Mouse (Mus musculus) limb, embryonic 12.5 days (tissue): ENCODE results near the gene Krt8. TPM values are rescaled to one million over a fixed set of nuclear protein-coding genes. Genes with fewer than 3 reads are reported as not detected.

Experiments
- ATAC-seq: fragments of 200-750 bp; cut with Nextera tagmentation; 2 replicates; pipeline ENCODE4 v1.8.0; 2017; ENCODE audit warnings: low read depth, moderate TSS enrichment; ENCODE audit not compliant: insufficient number of reproducible peaks, insufficient read depth, low FRiP score, low TSS enrichment
- H3K27ac ChIP-seq: fragments of 300-500 bp; sonication (generic); 2 replicates; pipeline ENCODE4 v1.5.1; 2016; ENCODE audit warnings: mild to moderate bottlenecking, moderate library complexity
- H3K27me3 ChIP-seq: fragments of 300-500 bp; sonication (generic); 2 replicates; pipeline ENCODE4 v1.6.1; 2016; ENCODE audit warnings: mild to moderate bottlenecking, moderate library complexity
- H3K36me3 ChIP-seq: fragments of 300-500 bp; sonication (generic); 2 replicates; pipeline ENCODE4 v1.6.1; 2016; ENCODE audit warnings: mild to moderate bottlenecking, moderate library complexity
- H3K4me1 ChIP-seq: fragments of 300-500 bp; sonication (generic); replicated peaks from 2 replicates; pipeline ENCODE4 v1.6.1; 2016
- H3K4me2 ChIP-seq: fragments of 300-500 bp; sonication (generic); 2 replicates; pipeline ENCODE4 v1.6.1; 2016; ENCODE audit warnings: mild to moderate bottlenecking, moderate library complexity
- H3K4me3 ChIP-seq: fragments of 300-500 bp; sonication (generic); replicated peaks from 2 replicates; pipeline ENCODE4 v1.5.1; 2016; ENCODE audit warnings: mild to moderate bottlenecking
- H3K9ac ChIP-seq: fragments of 300-500 bp; sonication (generic); replicated peaks from 2 replicates; pipeline ENCODE4 v1.6.1; 2016; ENCODE audit warnings: mild to moderate bottlenecking, moderate library complexity
- H3K9me3 ChIP-seq: fragments of 300-500 bp; sonication (generic); 2 replicates; pipeline ENCODE4 v1.6.1; 2016; ENCODE audit warnings: mild to moderate bottlenecking, moderate library complexity
- WGBS: fragments of 180-500 bp; shearing (Covaris S2); methylation state at CpG from one replicate; pipeline ENCODE4 v1.1.7; 2016; 5-methylcytosine and 5-hydroxymethylcytosine counted together
- polyA plus RNA-seq: library from polyadenylated mRNA; unstranded; fragments of >200 nt; fragmentation: Nextera tagmentation; extraction: Ambion mirVana; gene quantifications from 2 replicates; pipeline ENCODE4 v1.2.1, GENCODE M21; 2016

The Krt8 gene
- polyA plus RNA-seq, 1 experiment from 2014 or later: 10.3 TPM

GRCm38 (mm10) chr15:101990946-101991345 is 13.3 kb downstream of the Krt8 start:
- H3K36me3 ChIP-seq: no peaks in the 10 kb centered on the region
- H3K4me3 ChIP-seq: no peak overlapping the region
- no peak overlapping the region for H3K9ac ChIP-seq
- H3K4me2 ChIP-seq: no peak overlapping the region
- H3K4me1 ChIP-seq: no peaks in the 10 kb centered on the region
- peaks cover 4% of the 10 kb centered on the region; the same call in 1 of the 2 replicates for H3K9me3 ChIP-seq
- H3K27ac ChIP-seq: no peak overlapping the region
- H3K27me3 ChIP-seq: no peaks in the 10 kb centered on the region; the same call in 1 of the 2 replicates
- WGBS: 94% methylated on average over 6 of the region's 6 CpGs
- ATAC-seq: no peak

GRCm38 (mm10) chr15:101988714-101989113 is 15.6 kb downstream of the Krt8 start:
- Histone ChIP-seq H3K9me3 (no peaks in the 10 kb centered on the region), H3K4me1 (peaks cover 6% of the 10 kb centered on the region; the same call in 1 of the 2 replicates), H3K36me3 (no peaks in the 10 kb centered on the region), H3K27ac (no peak overlapping the region), H3K4me3 (no peak overlapping the region), H3K4me2 (no peak overlapping the region), H3K9ac (no peak overlapping the region), H3K27me3 (no peaks in the 10 kb centered on the region; the same call in 1 of the 2 replicates)
- 63% methylated on average over 8 of the region's 8 CpGs for WGBS
- no peak for ATAC-seq

GRCm38 (mm10) chr15:101988119-101988518 is 16.2 kb downstream of the Krt8 start:
- no peaks in the 10 kb centered on the region for H3K9me3 ChIP-seq
- H3K36me3 ChIP-seq: no peaks in the 10 kb centered on the region
- no peak for ATAC-seq
- no peak overlapping the region for H3K9ac ChIP-seq
- peaks cover 10% of the 10 kb centered on the region; the same call in 1 of the 2 replicates for H3K4me1 ChIP-seq
- no peak overlapping the region for H3K4me3 ChIP-seq
- under 1% methylated on average over 10 of the region's 10 CpGs for WGBS
- H3K27me3 ChIP-seq: no peaks in the 10 kb centered on the region; the same call in 1 of the 2 replicates
- no peak overlapping the region for H3K27ac ChIP-seq
- no peak overlapping the region for H3K4me2 ChIP-seq

- WGBS: 16% methylated on average over 6 of the region's 6 CpGs
- no peaks in the 10 kb centered on the region; the same call in 1 of the 2 replicates for H3K27me3 ChIP-seq
- H3K36me3 ChIP-seq: no peaks in the 10 kb centered on the region
- no peak overlapping the region for H3K27ac ChIP-seq
- H3K9ac ChIP-seq: no peak overlapping the region
- ATAC-seq: no peak
- H3K4me2 ChIP-seq: peak overlapping the region; percentile 48
- H3K9me3 ChIP-seq: no peaks in the 10 kb centered on the region
- H3K4me1 ChIP-seq: peaks cover 10% of the 10 kb centered on the region; the same call in 1 of the 2 replicates
- H3K4me3 ChIP-seq: no peak overlapping the region
Observed at GRCm38 (mm10) chr15:101984746-101985145, 19.5 kb downstream of the Krt8 start.

GRCm38 (mm10) chr15:101983949-101984601 is 20.2 kb downstream of the Krt8 start:
- Histone ChIP-seq H3K36me3 (no peaks in the 10 kb centered on the region), H3K27me3 (no peaks in the 10 kb centered on the region; the same call in 1 of the 2 replicates), H3K9me3 (no peaks in the 10 kb centered on the region), H3K4me1 (peaks cover 10% of the 10 kb centered on the region; the same call in 1 of the 2 replicates), H3K4me3 (peak overlapping the region; percentile 19), H3K4me2 (peak overlapping the region; percentile 48), H3K9ac (peak overlapping the region; percentile 13; the same call in 1 of the 2 replicates), H3K27ac (peak overlapping the region; percentile 68)
- WGBS: 2% methylated on average over 15 of the region's 15 CpGs
- ATAC-seq: peak; percentile 83

- no peaks in the 10 kb centered on the region for H3K36me3 ChIP-seq
- 80% methylated on average over 13 of the region's 13 CpGs for WGBS
- H3K4me2 ChIP-seq: peak overlapping the region; percentile 48
- H3K27ac ChIP-seq: peak overlapping the region; percentile 68
- peaks cover 10% of the 10 kb centered on the region; the same call in 1 of the 2 replicates for H3K4me1 ChIP-seq
- H3K9me3 ChIP-seq: no peaks in the 10 kb centered on the region
- H3K27me3 ChIP-seq: no peaks in the 10 kb centered on the region; the same call in 1 of the 2 replicates
- peak overlapping the region; percentile 19; the same call in 1 of the 2 replicates for H3K4me3 ChIP-seq
- no peak for ATAC-seq
- peak overlapping the region; percentile 13; the same call in 1 of the 2 replicates for H3K9ac ChIP-seq
Observed at GRCm38 (mm10) chr15:101983315-101983948, 20.9 kb downstream of the Krt8 start.

- ATAC-seq: no peak
- no peak overlapping the region for H3K27ac ChIP-seq
- no peaks in the 10 kb centered on the region for H3K27me3 ChIP-seq
- 49% methylated on average over 6 of the region's 6 CpGs for WGBS
- no peaks in the 10 kb centered on the region for H3K9me3 ChIP-seq
- peaks cover 35% of the 10 kb centered on the region for H3K4me1 ChIP-seq
- no peaks in the 10 kb centered on the region for H3K36me3 ChIP-seq
- H3K4me3 ChIP-seq: no peak overlapping the region
- no peak overlapping the region for H3K9ac ChIP-seq
- no peak overlapping the region for H3K4me2 ChIP-seq
Observed at GRCm38 (mm10) chr15:101980849-101981248, 23.4 kb downstream of the Krt8 start.

GRCm38 (mm10) chr15:101977043-101977726 is 27.1 kb downstream of the Krt8 start:
- Histone ChIP-seq H3K36me3 (no peaks in the 10 kb centered on the region), H3K4me2 (peak overlapping the region; percentile 71), H3K9ac (peak overlapping the region; percentile 63), H3K27ac (peak overlapping the region; percentile 89), H3K27me3 (peaks cover 4% of the 10 kb centered on the region; the same call in 1 of the 2 replicates), H3K9me3 (no peaks in the 10 kb centered on the region), H3K4me3 (peak overlapping the region; percentile 41), H3K4me1 (peaks cover 39% of the 10 kb centered on the region)
- 2% methylated on average over 30 of the region's 39 CpGs for WGBS
- ATAC-seq: peak; percentile 84

GRCm38 (mm10) chr15:101976641-101977040 is 27.6 kb downstream of the Krt8 start:
- Histone ChIP-seq H3K27ac (peak overlapping the region; percentile 89), H3K36me3 (no peaks in the 10 kb centered on the region), H3K4me3 (peak overlapping the region; percentile 41; the same call in 1 of the 2 replicates), H3K4me1 (peaks cover 39% of the 10 kb centered on the region), H3K4me2 (peak overlapping the region; percentile 71), H3K9me3 (no peaks in the 10 kb centered on the region), H3K9ac (no peak overlapping the region), H3K27me3 (peaks cover 4% of the 10 kb centered on the region; the same call in 1 of the 2 replicates)
- no peak for ATAC-seq
- WGBS: 47% methylated on average over 3 of the region's 3 CpGs

- Histone ChIP-seq H3K36me3 (no peaks in the 10 kb centered on the region), H3K4me2 (peak overlapping the region; percentile 33), H3K27me3 (peaks cover 4% of the 10 kb centered on the region; the same call in 1 of the 2 replicates), H3K4me3 (no peak overlapping the region), H3K27ac (peak overlapping the region; percentile 89), H3K9me3 (no peaks in the 10 kb centered on the region), H3K4me1 (peaks cover 39% of the 10 kb centered on the region), H3K9ac (no peak overlapping the region)
- ATAC-seq: peak; percentile 54
- WGBS: 11% methylated on average over 5 of the region's 5 CpGs
Observed at GRCm38 (mm10) chr15:101976023-101976422, 28.3 kb downstream of the Krt8 start.
